Mouse (Mus musculus) heart, adult 18-20 months (tissue): ENCODE measurements around the gene Rspo1. TPM values are rescaled to one million over a fixed set of nuclear protein-coding genes. Genes with fewer than 3 reads are reported as not detected.

Source experiments
- DNase-seq, 2 experiments: peaks; one replicate each; pipeline ENCODE4 v3.0.0; 2021 to 2022; ENCODE audit warnings: mixed read lengths in 1 of 2
- total RNA-seq, 2 experiments: library from RNA; stranded (reverse); gene quantifications; 2 replicates each; pipeline ENCODE4 v1.2.3; 2021

Gene Rspo1
- total RNA-seq, 2 experiments from 2014 or later: 3.1 to 4.3 TPM

DNA sequence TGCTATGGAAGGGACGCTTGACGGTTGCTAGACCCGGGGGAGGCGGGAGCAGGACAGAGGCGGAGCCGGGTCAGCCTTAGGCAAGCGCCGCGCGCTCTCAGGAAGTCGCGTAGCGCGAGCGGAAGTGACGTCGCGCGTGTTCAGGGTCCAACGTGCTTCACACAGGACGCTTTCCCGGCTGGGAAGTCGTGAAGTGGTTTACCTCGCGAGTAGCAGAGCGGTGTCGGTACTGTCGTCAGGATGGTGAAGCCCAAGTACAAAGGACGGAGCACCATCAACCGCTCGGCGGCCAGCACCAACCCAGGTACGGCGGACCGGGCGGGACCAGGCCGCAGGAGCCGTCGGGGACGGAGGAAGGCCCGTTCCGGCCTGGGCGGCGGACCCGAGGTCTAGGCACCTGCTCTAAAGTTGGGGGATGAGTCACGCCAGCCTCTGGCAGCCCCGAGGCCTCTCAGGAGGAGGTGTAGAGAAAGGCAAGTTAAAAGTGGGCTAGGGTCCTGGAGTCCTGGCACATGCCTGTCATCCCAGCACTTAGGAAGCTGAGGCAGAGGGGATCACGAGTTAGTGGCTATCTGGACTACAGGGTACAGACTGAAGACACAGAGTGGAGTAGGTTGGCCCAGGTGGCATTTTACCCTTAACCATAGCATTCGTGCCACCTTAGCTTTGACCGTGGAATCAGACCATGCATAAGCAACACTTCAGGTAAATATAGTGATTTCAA is 43.8 kb downstream of the Rspo1 start:
- DNase-seq: peak; percentile 96

DNA sequence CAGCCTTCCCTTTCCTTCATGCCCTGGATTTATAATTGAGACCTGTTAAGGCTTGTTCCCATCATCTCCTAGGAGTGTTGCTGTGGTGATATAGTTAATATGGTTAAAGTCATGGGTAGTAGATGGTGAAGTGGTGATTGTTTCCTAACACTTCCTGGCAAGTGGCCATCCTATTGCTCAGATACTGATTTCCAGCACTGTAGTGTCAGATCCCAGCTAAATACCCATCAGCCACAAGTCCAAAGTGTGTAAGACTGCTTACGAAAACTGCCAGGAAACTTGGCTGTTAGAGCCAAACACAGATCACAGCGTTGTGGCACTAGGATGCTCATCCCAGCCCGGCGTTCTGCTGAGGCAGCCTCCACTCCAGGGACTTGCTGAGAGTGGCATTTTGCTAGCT is 48.1 kb downstream of the Rspo1 start:
- DNase-seq: no peak

DNA sequence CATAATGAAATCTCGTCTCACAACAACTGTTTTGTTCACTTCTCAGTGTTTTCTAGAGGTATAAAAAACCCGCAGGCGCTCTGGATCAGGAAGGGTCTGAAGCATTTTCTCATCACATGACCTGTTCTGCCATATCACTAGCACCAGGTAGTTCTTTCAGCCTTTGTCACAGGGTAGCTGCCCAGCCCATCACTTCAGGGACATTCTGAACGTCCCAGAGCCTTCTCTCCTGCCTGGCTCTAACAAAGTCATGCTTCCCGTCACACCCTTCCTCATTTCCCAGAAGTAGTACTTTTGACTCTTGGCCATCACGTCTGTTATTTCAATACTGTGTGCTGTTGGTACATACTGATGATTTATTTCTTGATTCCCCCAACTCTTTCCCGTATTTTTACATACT is 58.2 kb downstream of the Rspo1 start:
- DNase-seq: peak in 1 of 2 experiments; percentile 45

DNA sequence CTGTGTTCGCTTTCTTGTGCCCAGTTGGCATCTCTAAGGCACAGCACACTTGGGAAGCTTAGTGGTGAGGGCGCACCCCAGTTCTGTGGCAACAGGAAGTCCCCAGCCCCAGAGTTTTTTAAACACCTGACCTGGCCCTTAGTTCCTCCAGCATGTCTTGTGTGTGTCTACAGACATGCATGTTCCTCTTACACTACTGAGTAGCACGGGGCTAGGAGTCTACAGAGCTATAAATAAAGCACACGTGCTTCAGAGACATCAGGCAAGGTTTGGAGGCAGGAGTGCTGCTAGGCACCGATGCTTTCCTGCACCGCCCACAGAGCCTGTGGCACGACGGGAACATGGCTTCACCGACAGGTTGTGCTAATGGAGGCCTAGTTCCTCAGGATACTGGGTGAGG is 69.2 kb downstream of the Rspo1 start:
- DNase-seq: no peak

DNA sequence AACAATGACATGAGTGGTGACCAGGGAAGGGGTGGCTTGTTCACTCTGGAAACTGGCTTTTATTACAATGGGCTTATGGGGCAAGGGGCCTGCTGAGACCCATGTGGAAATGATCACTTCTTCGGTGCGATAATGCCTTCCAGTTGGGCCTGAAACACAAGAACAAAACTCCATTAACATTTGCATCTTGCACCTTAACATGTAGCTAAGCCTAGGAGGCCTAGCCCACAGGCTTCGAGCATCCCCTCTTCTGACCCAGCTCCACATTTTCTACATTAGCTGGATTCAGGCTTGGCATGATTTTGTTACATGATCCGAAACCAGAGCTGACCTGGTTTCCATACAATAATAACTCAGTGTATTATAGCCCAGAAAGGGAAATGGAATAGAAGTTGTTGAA is 70.2 kb downstream of the Rspo1 start:
- DNase-seq: no peak

DNA sequence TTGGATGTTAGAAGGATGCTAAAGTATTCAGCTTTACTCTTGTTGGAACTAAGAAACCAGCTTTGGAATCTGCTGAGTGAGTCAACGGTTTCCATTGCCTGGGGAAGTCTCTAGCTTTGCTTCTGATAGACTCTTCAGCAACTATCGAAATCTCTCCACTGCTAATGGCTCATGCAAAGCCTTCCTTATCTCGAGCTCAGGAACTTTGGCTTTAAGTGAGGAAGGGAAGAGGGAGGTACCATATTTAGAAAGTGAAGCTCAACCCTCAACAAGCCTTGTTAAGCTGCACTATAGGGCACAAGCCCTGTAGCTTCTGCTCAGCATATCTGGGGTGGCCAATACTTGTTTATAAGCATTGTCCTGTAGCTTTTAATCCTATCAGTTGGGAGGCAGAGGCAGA is 71.0 kb downstream of the Rspo1 start:
- DNase-seq: no peak

DNA sequence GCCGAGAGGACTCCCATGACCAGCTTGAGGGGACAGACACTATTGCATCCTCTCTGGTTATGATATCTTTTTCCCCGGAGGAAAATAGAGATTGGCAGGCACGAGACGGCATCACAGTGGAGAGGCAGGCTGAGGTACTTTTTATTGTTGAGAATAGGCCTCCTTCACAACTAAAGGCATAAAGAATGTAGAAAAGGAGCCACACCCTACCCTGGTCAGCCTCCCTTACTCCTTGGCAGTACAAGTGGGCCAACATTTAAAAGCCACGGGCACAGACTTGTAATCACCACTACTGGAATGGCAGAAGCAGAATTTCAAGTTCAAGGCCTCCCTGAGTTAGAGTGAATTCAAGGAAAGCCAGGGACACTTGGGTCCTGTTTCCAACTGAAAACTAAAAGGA is 71.8 kb downstream of the Rspo1 start:
- no peak for DNase-seq

Other genes starting within 250 kb of the Rspo1 start
- 1 to 10 TPM; 5.6 to 7.0 TPM for gene Inpp5b, start 244.6 kb upstream of the Rspo1 start, total RNA-seq
- gene Mtf1, start 184.3 kb upstream of the Rspo1 start, total RNA-seq: 10 to 100 TPM; 15.0 to 15.1 TPM
- gene Yrdc, start 135.8 kb upstream of the Rspo1 start, total RNA-seq: 10 to 100 TPM; 20.0 to 20.5 TPM
- gene 1110065P20Rik, start 135.2 kb upstream of the Rspo1 start, total RNA-seq: 10 to 100 TPM; 20.7 to 26.9 TPM
- under 1 TPM; 0.52 to 0.57 TPM for gene Maneal, start 124.3 kb upstream of the Rspo1 start, total RNA-seq
- not detected for gene Epha10, start 105.5 kb upstream of the Rspo1 start, total RNA-seq
- gene 9930104L06Rik, start 49.4 kb upstream of the Rspo1 start, total RNA-seq: 10 to 100 TPM in 1 of 2 experiments, 1 to 10 TPM in 1; 7.8 to 10.9 TPM
- under 1 TPM; 0.41 to 0.57 TPM for gene Cdca8, start 47.1 kb upstream of the Rspo1 start, total RNA-seq
- 10 to 100 TPM; 28.6 to 29.2 TPM for gene Gnl2, start 30.2 kb downstream of the Rspo1 start, total RNA-seq
- under 1 TPM in 1 of 2 experiments, not detected in 1; 0.33 TPM for gene Dnali1, start 79.3 kb downstream of the Rspo1 start, total RNA-seq
- gene Snip1, start 80.2 kb downstream of the Rspo1 start, total RNA-seq: 1 to 10 TPM; 7.1 to 7.7 TPM
- gene Meaf6, start 98.7 kb downstream of the Rspo1 start, total RNA-seq: 10 to 100 TPM; 18.3 to 23.4 TPM
- 1 to 10 TPM; 4.0 to 4.1 TPM for gene Zc3h12a, start 141.4 kb downstream of the Rspo1 start, total RNA-seq